In genomic region chr14:33203777-33204176, GRCm38 (mm10) we compare ENCODE assay signal across 14 mouse cellular contexts.
"Had no signal": no experiment of that assay in that cellular context is flagged by ENCODE, and none has a peak within 500 bp of the region (broad histone marks: within the 10 kb centered on the region; RNA-seq: fewer than 3 reads in every experiment).

No protein-coding gene starts in this region.

- DNase-seq: kidney, adult 11 months; kidney, adult 9 months; kidney, postnatal 36 days; layer of hippocampus, adult 9-11 months; layer of hippocampus, postnatal 36 days; liver, embryonic 13.5 days; thymus, postnatal 25 days had no signal

- H3K36me3 ChIP-seq: limb, embryonic 15.5 days; liver, embryonic 13.5 days; midbrain, embryonic 12.5 days; neural tube, embryonic 15.5 days had no signal

- H3K4me3 ChIP-seq: limb, embryonic 15.5 days; liver, embryonic 13.5 days; megakaryocyte, embryonic 14.5 days; midbrain, embryonic 12.5 days; myocyte; neural tube, embryonic 15.5 days had no signal

- H3K27ac ChIP-seq: kidney, postnatal 0 days; limb, embryonic 15.5 days; liver, embryonic 13.5 days; midbrain, embryonic 12.5 days; neural tube, embryonic 15.5 days; stomach, postnatal 0 days had no signal

- H3K9me3 ChIP-seq: limb, embryonic 15.5 days; liver, embryonic 13.5 days; midbrain, embryonic 12.5 days; neural tube, embryonic 15.5 days had no signal

- H3K27me3 ChIP-seq: limb, embryonic 15.5 days; liver, embryonic 13.5 days; midbrain, embryonic 12.5 days had no signal

- H3K4me1 ChIP-seq: limb, embryonic 15.5 days; liver, embryonic 13.5 days; midbrain, embryonic 12.5 days had no signal
